Mouse (Mus musculus): ENCODE measurements around the gene Irf3. TPM values are rescaled to one million over a fixed set of nuclear protein-coding genes. Genes with fewer than 3 reads are reported as not detected.

The Irf3 gene
- polyA plus RNA-seq, 1 experiment from 2014 or later: 90.4 TPM

DNA sequence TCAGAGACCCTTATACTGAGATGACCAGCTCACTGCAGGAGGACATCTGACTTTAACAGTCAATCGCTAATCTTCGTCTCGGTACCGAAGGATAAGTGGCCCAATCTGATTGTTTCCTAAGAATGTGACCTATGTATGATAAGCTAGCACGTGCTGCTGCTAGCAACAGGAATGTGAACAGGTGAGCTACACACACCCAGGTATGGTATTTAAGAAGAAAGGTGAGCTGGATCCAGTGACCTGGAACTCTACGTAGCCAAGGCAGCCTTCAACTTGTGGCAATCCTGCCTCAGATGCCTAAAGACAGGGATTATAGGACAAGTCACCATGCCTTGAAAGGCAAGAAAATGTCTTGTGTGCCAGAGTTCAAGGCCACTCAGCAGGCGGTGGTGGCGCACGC is 41.0 kb downstream of the Irf3 start:
- Histone ChIP-seq H3K9ac (replicated peaks; ENCODE audit: low read depth) (no peak overlapping the region), H3K4me1 (ENCODE audit: insufficient read depth, low read depth, low read length) (no peaks in the 10 kb centered on the region), H3K36me3 (ENCODE audit: insufficient read depth, low read length) (peaks cover 23% of the 10 kb centered on the region), H3K4me2 (replicated peaks; ENCODE audit: low read depth, low read length) (no peak overlapping the region), H3K4me3 (ENCODE audit: low read depth, low read length) (no peak overlapping the region), H3K27me3 (replicated peaks; ENCODE audit: insufficient read depth, low read length) (no peaks in the 10 kb centered on the region), H3K9me3 (ENCODE audit: low read length) (no peaks in the 10 kb centered on the region), H3K27ac (ENCODE audit: low read length) (0 out of 2 replicates have a peak overlapping the region, but pooled peaks have one; percentile 38)
- DNase-seq (ENCODE audit: low spot score) (peak; percentile 55), ATAC-seq (peak; percentile 83)
- TF ChIP-seq CTCF (IDR thresholded peaks at IDR 0.05): no peak
- peak; percentile 23; the same call in 1 of the 2 replicates for TF ChIP-seq EP300 (IDR thresholded peaks at IDR 0.05)
- 81% methylated on average over 9 of the region's 9 CpGs for WGBS

DNA sequence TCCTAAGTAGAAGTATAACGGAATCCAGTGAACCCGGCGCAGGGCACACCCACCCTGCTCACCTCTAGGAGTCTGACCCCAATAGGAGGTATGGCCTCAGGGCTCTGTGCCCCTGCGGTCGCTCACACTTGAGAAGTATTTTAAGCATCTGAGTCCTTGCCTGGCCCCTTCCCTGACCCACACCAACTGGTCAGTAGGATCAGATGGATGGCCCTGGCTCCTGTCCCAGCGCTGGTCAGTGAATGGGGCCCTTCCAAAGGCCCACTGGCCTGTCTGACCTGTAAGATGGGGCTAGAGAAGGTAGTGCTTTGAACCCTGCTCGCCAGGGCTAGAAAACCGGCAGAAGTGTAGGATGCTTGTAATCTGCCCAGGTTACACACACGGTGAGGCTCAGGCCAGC is 43.4 kb downstream of the Irf3 start:
- ATAC-seq: no peak
- H3K27me3 ChIP-seq (replicated peaks; ENCODE audit: insufficient read depth, low read length): no peaks in the 10 kb centered on the region
- H3K4me3 ChIP-seq (ENCODE audit: low read depth, low read length): no peak overlapping the region
- no peak overlapping the region for H3K9ac ChIP-seq (replicated peaks; ENCODE audit: low read depth)
- H3K4me2 ChIP-seq (replicated peaks; ENCODE audit: low read depth, low read length): no peak overlapping the region
- no peaks in the 10 kb centered on the region for H3K9me3 ChIP-seq (ENCODE audit: low read length)
- H3K4me1 ChIP-seq (ENCODE audit: insufficient read depth, low read depth, low read length): no peaks in the 10 kb centered on the region
- peaks cover 18% of the 10 kb centered on the region for H3K36me3 ChIP-seq (ENCODE audit: insufficient read depth, low read length)
- no peak overlapping the region for H3K27ac ChIP-seq (ENCODE audit: low read length)
- 93% methylated on average over 9 of the region's 9 CpGs for WGBS
- no peak for DNase-seq (ENCODE audit: low spot score)
- TF ChIP-seq EP300 (IDR thresholded peaks at IDR 0.05): no peak
- TF ChIP-seq CTCF (IDR thresholded peaks at IDR 0.05): no peak

DNA sequence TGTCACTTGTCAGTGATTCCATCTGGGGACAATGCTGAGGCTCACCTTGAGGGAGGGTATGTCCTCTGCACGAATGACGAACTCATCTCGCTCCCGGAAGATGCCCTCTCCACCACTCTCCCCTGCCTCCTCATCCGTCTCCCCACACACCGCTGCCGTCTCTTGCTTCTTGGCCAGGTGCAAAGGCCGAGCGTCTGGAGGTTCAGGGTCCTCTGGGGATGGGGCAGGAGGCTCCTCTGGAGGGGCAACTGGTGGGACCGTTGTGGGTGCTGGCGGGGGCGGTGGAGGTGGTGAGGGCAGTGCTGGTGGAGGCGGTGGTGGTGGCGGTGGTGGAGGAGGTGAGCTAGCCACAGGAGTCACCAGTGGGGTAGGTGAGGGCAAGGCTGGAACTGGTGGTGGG is 45.9 kb downstream of the Irf3 start:
- TF ChIP-seq EP300 (IDR thresholded peaks at IDR 0.05): no peak
- TF ChIP-seq CTCF (IDR thresholded peaks at IDR 0.05): no peak
- H3K27me3 ChIP-seq (replicated peaks; ENCODE audit: insufficient read depth, low read length): no peaks in the 10 kb centered on the region
- no peak overlapping the region for H3K9ac ChIP-seq (replicated peaks; ENCODE audit: low read depth)
- ATAC-seq (no peak), DNase-seq (ENCODE audit: low spot score) (no peak)
- peaks cover 32% of the 10 kb centered on the region for H3K36me3 ChIP-seq (ENCODE audit: insufficient read depth, low read length)
- H3K9me3 ChIP-seq (ENCODE audit: low read length): no peaks in the 10 kb centered on the region
- no peaks in the 10 kb centered on the region for H3K4me1 ChIP-seq (ENCODE audit: insufficient read depth, low read depth, low read length)
- no peak overlapping the region for H3K4me3 ChIP-seq (ENCODE audit: low read depth, low read length)
- H3K27ac ChIP-seq (ENCODE audit: low read length): no peak overlapping the region
- WGBS: 93% methylated on average over 14 of the region's 14 CpGs
- no peak overlapping the region for H3K4me2 ChIP-seq (replicated peaks; ENCODE audit: low read depth, low read length)

DNA sequence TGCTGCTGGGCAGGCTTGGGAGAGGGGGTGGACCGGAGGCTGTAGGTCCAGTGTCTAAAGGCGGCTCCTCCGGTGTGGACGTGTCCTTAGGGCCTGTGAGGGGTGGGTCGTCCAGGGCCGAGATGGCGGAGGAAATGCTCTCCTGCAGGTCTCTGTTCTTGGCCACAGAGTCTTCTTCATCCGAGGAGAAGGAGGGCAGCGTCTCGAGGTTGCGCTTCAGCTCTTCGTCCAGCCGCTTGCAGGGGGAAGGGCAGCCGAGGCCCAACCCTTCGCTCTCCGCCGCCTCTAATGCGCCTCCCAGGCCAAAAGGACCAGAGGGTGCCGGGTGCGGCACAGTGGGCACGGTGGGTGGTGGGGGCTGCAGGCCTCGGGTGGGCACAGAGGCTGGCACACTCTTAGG is 48.3 kb downstream of the Irf3 start:
- Histone ChIP-seq H3K4me3 (ENCODE audit: low read depth, low read length) (no peak overlapping the region), H3K4me2 (replicated peaks; ENCODE audit: low read depth, low read length) (no peak overlapping the region), H3K9me3 (ENCODE audit: low read length) (no peaks in the 10 kb centered on the region), H3K27me3 (replicated peaks; ENCODE audit: insufficient read depth, low read length) (no peaks in the 10 kb centered on the region), H3K4me1 (ENCODE audit: insufficient read depth, low read depth, low read length) (no peaks in the 10 kb centered on the region), H3K27ac (ENCODE audit: low read length) (no peak overlapping the region), H3K36me3 (ENCODE audit: insufficient read depth, low read length) (peaks cover 37% of the 10 kb centered on the region), H3K9ac (replicated peaks; ENCODE audit: low read depth) (no peak overlapping the region)
- no peak for TF ChIP-seq EP300 (IDR thresholded peaks at IDR 0.05)
- no peak for TF ChIP-seq CTCF (IDR thresholded peaks at IDR 0.05)
- DNase-seq (ENCODE audit: low spot score): no peak
- no peak for ATAC-seq
- WGBS: 94% methylated on average over 22 of the region's 22 CpGs

DNA sequence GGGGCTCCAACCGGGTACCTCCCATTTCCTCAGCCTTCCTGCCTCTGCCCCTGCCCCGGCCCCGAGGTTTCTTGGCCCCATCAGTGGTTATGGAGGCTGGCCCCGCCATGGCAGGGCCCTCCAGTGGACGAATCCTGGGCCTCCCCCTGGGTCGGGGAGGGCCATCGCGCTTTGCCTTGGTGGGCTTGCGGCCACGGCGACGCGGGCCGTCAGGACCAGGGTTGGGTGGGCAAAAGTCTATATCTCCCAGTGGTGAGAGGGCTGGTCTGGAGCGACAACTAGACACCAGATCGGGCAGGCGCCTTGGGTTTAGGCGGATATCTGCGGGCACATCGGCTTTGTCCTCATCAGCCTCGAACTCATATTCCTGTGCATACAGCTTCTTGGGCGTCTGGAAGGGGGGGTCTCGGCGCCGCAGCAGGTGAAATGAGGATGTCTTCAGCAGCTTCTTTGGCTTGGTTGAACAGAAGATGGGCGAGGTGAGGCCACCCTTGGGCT is 49.5 kb downstream of the Irf3 start:
- Histone ChIP-seq H3K4me1 (ENCODE audit: insufficient read depth, low read depth, low read length) (peaks cover 4% of the 10 kb centered on the region; the same call in 1 of the 2 replicates), H3K9ac (replicated peaks; ENCODE audit: low read depth) (no peak overlapping the region), H3K27me3 (replicated peaks; ENCODE audit: insufficient read depth, low read length) (no peaks in the 10 kb centered on the region), H3K4me3 (ENCODE audit: low read depth, low read length) (no peak overlapping the region), H3K4me2 (replicated peaks; ENCODE audit: low read depth, low read length) (no peak overlapping the region), H3K36me3 (ENCODE audit: insufficient read depth, low read length) (peaks cover 35% of the 10 kb centered on the region), H3K27ac (ENCODE audit: low read length) (no peak overlapping the region), H3K9me3 (ENCODE audit: low read length) (no peaks in the 10 kb centered on the region)
- ATAC-seq (no peak), DNase-seq (ENCODE audit: low spot score) (no peak)
- WGBS: 94% methylated on average over 26 of the region's 26 CpGs
- TF ChIP-seq CTCF (IDR thresholded peaks at IDR 0.05): no peak
- no peak for TF ChIP-seq EP300 (IDR thresholded peaks at IDR 0.05)

DNA sequence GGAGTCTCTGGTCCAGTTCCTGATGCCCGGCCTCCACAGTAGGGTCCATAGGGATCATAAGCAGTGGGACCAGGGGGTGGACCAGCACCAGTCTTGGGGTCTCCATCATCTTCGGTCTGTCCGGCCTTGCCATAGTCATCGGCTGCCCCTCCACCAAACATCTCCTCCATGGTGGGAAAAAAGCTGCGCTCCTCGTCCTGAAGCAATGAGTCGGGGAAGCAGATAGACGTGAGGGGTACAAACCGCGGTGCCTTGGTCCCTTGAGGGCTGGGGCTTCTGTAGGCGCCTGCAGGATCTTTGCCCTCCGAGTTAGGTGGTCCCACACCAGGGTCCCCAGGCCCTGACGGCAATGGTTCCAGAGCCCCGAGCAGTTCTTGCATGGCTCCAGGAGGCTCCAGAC is 50.0 kb downstream of the Irf3 start:
- ATAC-seq (no peak), DNase-seq (ENCODE audit: low spot score) (no peak)
- peaks cover 35% of the 10 kb centered on the region for H3K36me3 ChIP-seq (ENCODE audit: insufficient read depth, low read length)
- H3K4me1 ChIP-seq (ENCODE audit: insufficient read depth, low read depth, low read length): peaks cover 4% of the 10 kb centered on the region; the same call in 1 of the 2 replicates
- no peak for TF ChIP-seq EP300 (IDR thresholded peaks at IDR 0.05)
- no peak for TF ChIP-seq CTCF (IDR thresholded peaks at IDR 0.05)
- no peak overlapping the region for H3K9ac ChIP-seq (replicated peaks; ENCODE audit: low read depth)
- no peak overlapping the region for H3K4me2 ChIP-seq (replicated peaks; ENCODE audit: low read depth, low read length)
- no peaks in the 10 kb centered on the region for H3K9me3 ChIP-seq (ENCODE audit: low read length)
- no peaks in the 10 kb centered on the region for H3K27me3 ChIP-seq (replicated peaks; ENCODE audit: insufficient read depth, low read length)
- WGBS: 96% methylated on average over 14 of the region's 14 CpGs
- H3K27ac ChIP-seq (ENCODE audit: low read length): no peak overlapping the region
- H3K4me3 ChIP-seq (ENCODE audit: low read depth, low read length): no peak overlapping the region

Data from lung, postnatal 0 days (tissue).